Mouse (Mus musculus) B cell, adult 2 months (primary cell): ENCODE results near the gene Pak2.

ENCODE experiments used
- DNase-seq, 2 experiments: peaks; one replicate each; pipeline ENCODE4 v3.0.0; 2022

The Pak2 gene

GRCm38 (mm10) chr16:31993946-31994345 is 85.2 kb downstream of the Pak2 start:
- no peak for DNase-seq

- no peak for DNase-seq
Measured at GRCm38 (mm10) chr16:31993195-31993594, 85.9 kb downstream of the Pak2 start.

- DNase-seq, result peak; percentile 15
Measured at GRCm38 (mm10) chr16:31992039-31992438, 87.1 kb downstream of the Pak2 start.

- DNase-seq, result no peak
Measured at GRCm38 (mm10) chr16:31980946-31981345, 98.2 kb downstream of the Pak2 start.

DNA sequence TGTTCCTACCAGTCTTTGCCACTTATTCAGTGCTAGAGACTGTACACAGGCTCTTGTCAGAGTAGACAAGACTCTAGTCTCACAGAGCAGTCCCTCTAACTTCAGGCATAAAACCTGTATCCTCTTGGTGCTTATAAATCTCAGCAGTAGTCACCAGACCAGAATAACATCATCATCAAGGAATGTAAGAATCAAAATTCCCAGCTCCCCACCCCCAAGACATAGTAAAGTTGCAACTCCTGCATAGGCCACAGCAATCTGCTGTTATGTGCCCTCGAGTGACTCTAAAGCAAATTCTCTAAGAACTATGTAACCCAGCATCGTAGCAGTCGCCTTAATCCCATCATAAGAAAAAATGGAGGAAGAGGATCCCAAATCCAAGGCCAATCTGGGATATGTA is 99.6 kb downstream of the Pak2 start:
- DNase-seq, result no peak

DNA sequence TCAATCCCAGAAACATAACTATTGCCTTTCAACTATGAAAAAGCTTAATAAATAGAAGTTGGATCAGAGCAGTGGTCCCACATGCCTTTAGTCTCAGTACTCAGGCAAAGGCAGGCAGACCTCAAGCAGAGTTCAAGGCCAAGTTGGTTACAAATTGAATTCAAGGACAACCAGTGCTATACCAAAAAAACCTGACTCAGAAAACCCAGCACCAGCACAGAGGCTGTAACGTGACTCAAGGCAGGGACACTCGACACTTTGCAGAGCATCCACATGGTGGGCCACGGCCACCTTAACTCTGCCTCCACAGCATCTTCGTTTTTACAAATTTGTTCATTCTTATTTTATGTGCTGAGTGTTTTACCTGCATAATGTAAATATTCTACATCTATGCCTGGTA is 103.9 kb downstream of the Pak2 start:
- DNase-seq, result no peak
